Mouse (Mus musculus) embryonic fibroblast, embryonic 13.5 days (primary cell): ENCODE results near the gene Fto.

Source experiments
- CTCF ChIP-seq: IDR thresholded peaks from 2 replicates; pipeline ENCODE4 v1.5.1; 2011; ENCODE audit warnings: mild to moderate bottlenecking, control low read depth, low read length, moderate library complexity, borderline replicate concordance; ENCODE audit not compliant: insufficient read depth
- POLR2A ChIP-seq: IDR thresholded peaks from 2 replicates; pipeline ENCODE4 v1.6.1; 2011; ENCODE audit warnings: low read depth, mild to moderate bottlenecking, control low read depth, low read length, moderate library complexity

GRCm38 (mm10) chr8:91569874-91570273 is 256.5 kb downstream of the Fto start:
- TF ChIP-seq CTCF = no peak
- no peak for TF ChIP-seq POLR2A
